Mouse (Mus musculus): ENCODE results near the gene Aff1. TPM values are rescaled to one million over a fixed set of nuclear protein-coding genes. Genes with fewer than 3 reads are reported as not detected.

Gene Aff1
- polyA plus RNA-seq, 1 experiment from 2014 or later = 13.5 TPM

GRCm38 (mm10) chr5:103829158-103829557 lies 137.0 kb downstream of the Aff1 start:
- no peaks in the 10 kb centered on the region for H3K9me3 ChIP-seq (replicated peaks; ENCODE audit: control insufficient read depth, low read length)
- H3K36me3 ChIP-seq (ENCODE audit: control insufficient read depth, insufficient read depth) = peaks cover 12% of the 10 kb centered on the region
- H3K4me3 ChIP-seq (ENCODE audit: low read length) = no peak overlapping the region
- H3K27me3 ChIP-seq (ENCODE audit: control insufficient read depth, insufficient read depth, low read length) = no peaks in the 10 kb centered on the region
- H3K9ac ChIP-seq (ENCODE audit: low read length) = 0 out of 2 replicates have a peak overlapping the region, but pooled peaks have one; percentile 13
- 61% methylated on average over 12 of the region's 12 CpGs for WGBS
- peak overlapping the region; percentile 90 for H3K27ac ChIP-seq (ENCODE audit: low read length)
- peaks cover 18% of the 10 kb centered on the region for H3K4me1 ChIP-seq (ENCODE audit: control insufficient read depth, insufficient read depth, low read length)
- H3K4me2 ChIP-seq (ENCODE audit: low read depth, low read length) = peak overlapping the region; percentile 52; the same call in 1 of the 2 replicates
- no peak for ATAC-seq (replicated peaks; ENCODE audit: extremely low read depth, insufficient read depth, low FRiP score)

- Histone ChIP-seq H3K4me3 (ENCODE audit: low read length) (no peak overlapping the region), H3K36me3 (ENCODE audit: control insufficient read depth, insufficient read depth) (peaks cover 18% of the 10 kb centered on the region), H3K9me3 (replicated peaks; ENCODE audit: control insufficient read depth, low read length) (no peaks in the 10 kb centered on the region), H3K4me2 (ENCODE audit: low read depth, low read length) (no peak overlapping the region), H3K27me3 (ENCODE audit: control insufficient read depth, insufficient read depth, low read length) (no peaks in the 10 kb centered on the region), H3K27ac (ENCODE audit: low read length) (no peak overlapping the region), H3K9ac (ENCODE audit: low read length) (no peak overlapping the region), H3K4me1 (ENCODE audit: control insufficient read depth, insufficient read depth, low read length) (peaks cover 21% of the 10 kb centered on the region)
- 88% methylated on average over 1 of the region's 1 CpGs for WGBS
- no peak for ATAC-seq (replicated peaks; ENCODE audit: extremely low read depth, insufficient read depth, low FRiP score)
These were observed 138.7 kb downstream of the Aff1 start for GRCm38 (mm10) chr5:103830886-103831285.

GRCm38 (mm10) chr5:103835471-103836147 lies 143.4 kb downstream of the Aff1 start:
- 61% methylated on average over 15 of the region's 15 CpGs for WGBS
- H3K9me3 ChIP-seq (replicated peaks; ENCODE audit: control insufficient read depth, low read length) = no peaks in the 10 kb centered on the region

GRCm38 (mm10) chr5:103836148-103836784 lies 144.1 kb downstream of the Aff1 start:
- H3K4me3 ChIP-seq (ENCODE audit: low read length) = no peak overlapping the region
- no peak for ATAC-seq (replicated peaks; ENCODE audit: extremely low read depth, insufficient read depth, low FRiP score)
- WGBS = 57% methylated on average over 10 of the region's 11 CpGs
- no peak overlapping the region for H3K4me2 ChIP-seq (ENCODE audit: low read depth, low read length)
- H3K9ac ChIP-seq (ENCODE audit: low read length) = no peak overlapping the region
- H3K36me3 ChIP-seq (ENCODE audit: control insufficient read depth, insufficient read depth) = peaks cover 10% of the 10 kb centered on the region
- H3K27ac ChIP-seq (ENCODE audit: low read length) = no peak overlapping the region
- H3K27me3 ChIP-seq (ENCODE audit: control insufficient read depth, insufficient read depth, low read length) = no peaks in the 10 kb centered on the region
- peaks cover 27% of the 10 kb centered on the region for H3K4me1 ChIP-seq (ENCODE audit: control insufficient read depth, insufficient read depth, low read length)
- H3K9me3 ChIP-seq (replicated peaks; ENCODE audit: control insufficient read depth, low read length) = no peaks in the 10 kb centered on the region

More at GRCm38 (mm10) chr5:103835471-103836147, 143.4 kb downstream of the Aff1 start:
- H3K4me3 ChIP-seq (ENCODE audit: low read length) = no peak overlapping the region
- no peak overlapping the region for H3K9ac ChIP-seq (ENCODE audit: low read length)
- no peak overlapping the region for H3K4me2 ChIP-seq (ENCODE audit: low read depth, low read length)
- peaks cover 10% of the 10 kb centered on the region for H3K36me3 ChIP-seq (ENCODE audit: control insufficient read depth, insufficient read depth)
- no peak overlapping the region for H3K27ac ChIP-seq (ENCODE audit: low read length)
- peaks cover 27% of the 10 kb centered on the region for H3K4me1 ChIP-seq (ENCODE audit: control insufficient read depth, insufficient read depth, low read length)
- ATAC-seq (replicated peaks; ENCODE audit: extremely low read depth, insufficient read depth, low FRiP score) = 0 out of 2 replicates have a peak, but pooled peaks have one; percentile 5
- no peaks in the 10 kb centered on the region for H3K27me3 ChIP-seq (ENCODE audit: control insufficient read depth, insufficient read depth, low read length)

GRCm38 (mm10) chr5:103838550-103839264 lies 146.5 kb downstream of the Aff1 start:
- Histone ChIP-seq H3K4me1 (ENCODE audit: control insufficient read depth, insufficient read depth, low read length) (peaks cover 27% of the 10 kb centered on the region), H3K9me3 (replicated peaks; ENCODE audit: control insufficient read depth, low read length) (no peaks in the 10 kb centered on the region), H3K27ac (ENCODE audit: low read length) (peak overlapping the region; percentile 69), H3K4me3 (ENCODE audit: low read length) (no peak overlapping the region), H3K9ac (ENCODE audit: low read length) (no peak overlapping the region), H3K27me3 (ENCODE audit: control insufficient read depth, insufficient read depth, low read length) (no peaks in the 10 kb centered on the region), H3K36me3 (ENCODE audit: control insufficient read depth, insufficient read depth) (peaks cover 14% of the 10 kb centered on the region), H3K4me2 (ENCODE audit: low read depth, low read length) (no peak overlapping the region)
- ATAC-seq (replicated peaks; ENCODE audit: extremely low read depth, insufficient read depth, low FRiP score) = 0 out of 2 replicates have a peak, but pooled peaks have one; percentile 16
- 72% methylated on average over 15 of the region's 15 CpGs for WGBS

- H3K27ac ChIP-seq (ENCODE audit: low read length) = peak overlapping the region; percentile 69
- H3K9ac ChIP-seq (ENCODE audit: low read length) = peak overlapping the region; percentile 47; the same call in 1 of the 2 replicates
- peaks cover 15% of the 10 kb centered on the region for H3K36me3 ChIP-seq (ENCODE audit: control insufficient read depth, insufficient read depth)
- no peak overlapping the region for H3K4me2 ChIP-seq (ENCODE audit: low read depth, low read length)
- no peaks in the 10 kb centered on the region for H3K27me3 ChIP-seq (ENCODE audit: control insufficient read depth, insufficient read depth, low read length)
- no peaks in the 10 kb centered on the region for H3K9me3 ChIP-seq (replicated peaks; ENCODE audit: control insufficient read depth, low read length)
- 56% methylated on average over 3 of the region's 3 CpGs for WGBS
- peaks cover 27% of the 10 kb centered on the region for H3K4me1 ChIP-seq (ENCODE audit: control insufficient read depth, insufficient read depth, low read length)
- ATAC-seq (replicated peaks; ENCODE audit: extremely low read depth, insufficient read depth, low FRiP score) = no peak
- H3K4me3 ChIP-seq (ENCODE audit: low read length) = no peak overlapping the region
These were observed 147.1 kb downstream of the Aff1 start for GRCm38 (mm10) chr5:103839265-103839626.

GRCm38 (mm10) chr5:103843938-103844337 lies 151.8 kb downstream of the Aff1 start:
- H3K4me2 ChIP-seq (ENCODE audit: low read depth, low read length) = no peak overlapping the region
- no peak overlapping the region for H3K27ac ChIP-seq (ENCODE audit: low read length)
- H3K4me3 ChIP-seq (ENCODE audit: low read length) = no peak overlapping the region
- 40% methylated on average over 1 of the region's 1 CpGs for WGBS
- ATAC-seq (replicated peaks; ENCODE audit: extremely low read depth, insufficient read depth, low FRiP score) = no peak
- H3K9ac ChIP-seq (ENCODE audit: low read length) = no peak overlapping the region
- H3K36me3 ChIP-seq (ENCODE audit: control insufficient read depth, insufficient read depth) = peaks cover 34% of the 10 kb centered on the region
- H3K4me1 ChIP-seq (ENCODE audit: control insufficient read depth, insufficient read depth, low read length) = peaks cover 14% of the 10 kb centered on the region
- no peaks in the 10 kb centered on the region for H3K9me3 ChIP-seq (replicated peaks; ENCODE audit: control insufficient read depth, low read length)
- H3K27me3 ChIP-seq (ENCODE audit: control insufficient read depth, insufficient read depth, low read length) = no peaks in the 10 kb centered on the region

GRCm38 (mm10) chr5:103845418-103846153 lies 153.4 kb downstream of the Aff1 start:
- H3K4me1 ChIP-seq (ENCODE audit: control insufficient read depth, insufficient read depth, low read length) = no peaks in the 10 kb centered on the region
- H3K27me3 ChIP-seq (ENCODE audit: control insufficient read depth, insufficient read depth, low read length) = no peaks in the 10 kb centered on the region
- H3K9me3 ChIP-seq (replicated peaks; ENCODE audit: control insufficient read depth, low read length) = no peaks in the 10 kb centered on the region
- no peak overlapping the region for H3K4me3 ChIP-seq (ENCODE audit: low read length)
- no peak overlapping the region for H3K27ac ChIP-seq (ENCODE audit: low read length)
- no peak overlapping the region for H3K4me2 ChIP-seq (ENCODE audit: low read depth, low read length)
- 83% methylated on average over 19 of the region's 19 CpGs for WGBS
- peaks cover 42% of the 10 kb centered on the region for H3K36me3 ChIP-seq (ENCODE audit: control insufficient read depth, insufficient read depth)
- ATAC-seq (replicated peaks; ENCODE audit: extremely low read depth, insufficient read depth, low FRiP score) = no peak
- H3K9ac ChIP-seq (ENCODE audit: low read length) = no peak overlapping the region
